Mouse (Mus musculus): ENCODE results near the gene Ccdc125.

Gene Ccdc125

DNA sequence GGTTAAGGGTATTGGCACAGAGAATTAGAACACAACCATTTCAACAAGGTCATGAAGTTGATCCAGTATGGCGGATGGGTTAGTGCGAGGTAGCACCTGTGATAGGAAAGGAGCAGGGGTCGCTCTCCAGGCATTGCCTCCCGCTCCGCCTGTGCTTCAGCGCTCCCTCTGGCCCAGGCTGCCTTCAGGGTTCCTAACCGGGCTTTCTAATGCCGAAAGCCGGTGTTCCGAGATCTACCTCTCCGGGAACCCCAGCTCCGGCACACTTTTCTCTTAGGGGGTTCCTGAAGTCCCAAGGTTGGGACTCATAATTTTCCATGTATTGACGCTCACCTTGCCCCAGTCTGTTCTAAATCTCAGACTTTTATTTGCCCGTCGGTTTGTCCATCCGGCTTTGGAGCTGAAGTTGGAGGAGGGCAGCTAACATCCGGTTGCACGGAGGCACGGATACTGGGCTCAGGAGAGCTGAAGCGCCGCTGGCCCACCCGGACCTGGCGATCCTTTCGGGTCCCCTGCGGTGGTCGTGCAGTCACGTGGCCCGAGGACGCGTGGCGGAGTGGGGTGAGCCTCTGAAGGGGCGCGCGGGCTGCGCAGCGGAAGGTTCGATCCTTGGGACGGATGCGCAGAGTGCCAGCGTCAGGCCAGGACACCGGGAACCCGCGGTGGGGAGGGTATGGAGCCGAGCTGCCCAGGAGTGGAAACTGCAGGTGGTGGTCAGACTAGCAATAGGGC is at the start of gene Ccdc125:
TSS of gene Ccdc125 (plus strand) at position 427 of the 732 bp plus-strand sequence.
- DNase-seq: no peak

DNA sequence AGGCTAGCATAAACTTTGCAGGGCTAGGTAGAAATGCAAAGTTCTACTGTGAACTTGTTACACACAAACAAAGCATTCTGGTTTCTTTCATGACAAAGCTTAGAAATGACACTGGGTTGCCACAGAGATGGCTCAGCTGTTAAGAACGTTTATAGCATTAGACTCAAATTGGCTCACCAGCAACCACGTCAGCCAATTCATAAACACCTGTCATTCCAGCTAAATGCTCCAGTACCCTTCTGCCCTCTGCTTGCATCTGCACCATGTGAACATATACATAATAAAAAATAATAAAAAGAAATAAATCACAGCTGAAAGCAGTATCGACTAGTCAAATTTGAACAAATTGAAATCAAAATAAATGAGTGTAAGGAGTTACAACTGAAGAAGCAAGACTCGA is 47.3 kb upstream of the Ccdc125 start:
- DNase-seq: no peak

DNA sequence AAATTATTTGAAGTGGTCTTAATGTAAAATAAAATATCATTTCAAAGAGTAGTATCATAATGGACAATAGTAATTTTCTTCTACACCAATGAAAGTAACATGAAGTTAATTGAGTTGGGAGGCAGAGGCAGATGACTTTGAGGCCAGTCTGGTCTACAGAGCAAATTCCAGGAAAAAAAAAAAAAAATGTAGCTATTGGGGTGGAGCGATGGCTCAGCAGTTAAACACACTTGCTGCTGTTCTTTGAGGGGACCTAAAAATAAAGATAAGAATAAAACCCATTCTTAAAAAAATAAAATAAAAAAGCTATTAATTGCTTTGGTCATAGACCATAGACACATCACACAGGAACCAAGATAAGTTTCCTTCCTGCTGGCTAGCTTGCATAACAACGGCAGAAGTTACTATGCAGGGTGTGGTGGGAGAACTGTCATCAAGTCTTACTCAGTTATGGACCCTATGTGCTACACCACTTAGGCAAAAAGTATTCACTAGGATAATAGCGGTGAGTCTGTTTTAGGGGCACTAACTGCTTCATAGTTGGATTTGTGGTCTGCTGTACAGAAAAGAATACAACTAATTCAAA is 35.3 kb upstream of the Ccdc125 start:
- no peak for DNase-seq

DNA sequence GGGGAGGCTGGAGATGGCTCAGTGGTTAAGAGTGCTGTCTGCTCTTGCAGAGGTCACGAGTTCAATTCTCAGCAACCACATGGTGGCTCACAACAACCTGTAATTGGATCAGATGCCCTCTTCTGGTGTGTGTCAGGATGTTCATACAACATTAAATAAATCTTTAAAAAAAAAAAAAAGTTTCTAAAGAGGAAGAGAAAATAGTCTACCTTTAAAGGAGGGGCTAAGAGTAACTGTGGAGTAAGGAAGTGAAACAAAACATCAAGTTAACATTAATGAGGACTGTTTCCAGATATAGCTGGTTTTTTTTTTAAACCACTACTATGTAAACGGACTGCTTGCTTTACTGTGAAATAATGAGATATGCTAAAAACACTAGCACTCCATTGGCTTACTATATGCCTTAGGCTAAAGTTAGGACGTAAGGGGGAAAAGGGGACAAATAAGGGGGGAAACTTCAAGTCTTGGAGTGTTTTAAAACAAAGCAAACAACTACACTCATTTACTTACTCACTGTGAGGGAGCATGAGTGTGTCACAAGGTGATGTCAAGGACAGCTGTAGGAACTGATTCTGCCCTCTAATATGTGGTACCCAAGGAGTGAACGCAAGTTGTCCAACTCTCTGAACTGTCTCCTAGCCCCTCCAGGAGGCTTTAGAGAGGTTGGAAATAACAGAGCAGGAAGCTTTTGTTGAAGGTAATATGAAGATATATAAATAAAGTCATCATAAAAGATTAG is 26.9 kb upstream of the Ccdc125 start:
- no peak for DNase-seq

DNA sequence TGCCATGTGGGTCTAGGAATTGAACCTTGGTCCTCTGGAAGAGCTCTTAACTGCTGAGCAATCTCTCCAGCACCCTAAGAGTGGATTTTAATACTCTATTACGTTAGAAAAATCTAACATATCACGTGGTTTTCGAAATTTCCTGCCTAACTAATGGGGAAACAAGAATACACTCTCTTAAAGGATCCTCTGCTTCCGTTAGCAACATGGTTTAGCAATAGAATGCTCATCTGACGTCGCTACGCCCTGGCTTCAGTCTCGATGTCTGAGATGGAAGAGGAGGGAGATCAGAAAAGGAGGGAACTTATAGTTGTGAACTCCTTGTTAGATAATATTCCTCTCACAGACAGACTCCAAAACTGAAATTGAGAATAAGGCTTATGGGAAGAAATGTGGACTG is 21.3 kb upstream of the Ccdc125 start:
- no peak for DNase-seq

DNA sequence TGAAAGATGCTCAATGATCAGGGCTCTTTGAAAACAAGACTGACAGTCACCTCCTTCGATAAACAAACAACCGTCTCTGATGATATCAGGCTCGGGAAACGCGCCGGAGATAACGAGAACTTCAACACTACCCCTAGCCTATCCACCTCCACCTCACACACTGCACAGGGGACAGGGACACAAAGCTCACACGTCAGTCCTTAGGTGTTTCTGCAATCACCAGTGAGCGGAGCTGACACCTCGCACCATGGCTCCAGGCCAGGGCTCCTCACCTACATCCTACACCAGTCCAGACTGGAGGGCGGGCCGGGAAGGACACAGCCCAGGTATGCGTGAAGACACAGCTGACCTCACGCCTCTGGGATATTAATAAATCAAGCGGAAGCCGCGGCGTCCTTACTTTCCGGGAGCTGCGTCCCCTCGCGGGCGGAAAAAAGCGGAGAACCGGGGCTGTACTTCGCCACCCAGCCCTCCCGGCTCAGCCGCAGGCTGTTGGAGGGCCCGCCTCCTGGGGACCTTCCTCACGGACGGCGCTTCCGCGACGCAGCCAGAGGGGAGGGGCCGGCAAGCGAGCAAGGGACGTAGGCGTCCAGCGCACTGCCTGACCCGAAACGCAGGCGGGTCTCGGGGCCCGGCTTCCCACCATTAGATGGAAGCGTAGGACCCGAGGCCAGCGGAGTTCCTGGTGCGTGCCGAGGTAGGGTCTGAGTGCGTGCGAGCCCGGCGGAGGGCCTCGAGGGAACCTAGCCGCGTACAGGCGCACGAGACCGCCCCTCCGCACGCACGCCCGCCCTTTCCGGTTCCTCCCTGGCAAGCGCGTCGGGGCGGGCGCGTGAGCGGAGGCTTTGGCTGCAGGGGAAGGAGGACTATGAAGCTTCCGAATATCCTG is 18.7 kb upstream of the Ccdc125 start, which contains the start of the genes Ak6 and Rad17:
TSS of gene Ak6 (plus strand) at position 430 of the 889 bp plus-strand sequence.
TSS of gene Rad17 (minus strand) at position 502 of the 889 bp plus-strand sequence.
- DNase-seq: peak; percentile 94

DNA sequence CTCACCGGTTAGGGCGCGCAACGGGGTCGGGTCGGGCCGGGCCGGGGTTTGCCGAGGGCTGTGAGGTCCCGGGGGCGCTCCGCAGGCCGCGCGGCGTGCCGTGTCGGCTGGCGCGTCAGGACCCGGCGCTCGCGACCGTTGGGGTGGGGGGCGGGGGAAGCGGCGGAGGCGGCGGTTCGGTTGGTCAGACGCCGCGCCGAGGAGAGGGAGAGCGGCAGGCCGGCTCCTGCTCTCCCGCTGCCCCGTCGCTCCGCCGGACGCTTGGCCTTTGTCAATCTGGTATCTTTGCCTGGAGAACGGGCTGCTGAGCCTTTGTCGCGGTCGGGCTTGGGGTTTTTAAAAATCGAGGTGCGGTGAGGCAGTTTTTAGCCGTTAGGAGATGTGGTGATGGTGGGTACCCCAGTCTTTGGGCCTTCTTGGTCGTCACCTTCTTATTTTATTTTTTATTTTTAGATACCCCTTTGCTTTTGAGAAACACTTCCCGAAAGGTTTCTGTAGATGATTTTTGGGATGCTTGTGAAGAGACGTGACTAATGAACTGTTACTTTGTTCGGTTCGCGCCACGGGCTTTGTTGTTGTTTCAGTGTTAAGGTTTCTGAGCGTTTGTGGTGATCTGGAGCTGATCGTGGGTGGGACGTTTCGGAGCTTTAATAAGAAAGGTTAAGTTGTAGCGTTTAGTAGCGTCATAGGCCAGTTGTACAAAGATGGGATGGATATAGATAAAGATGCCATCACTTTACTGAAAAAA is 17.9 kb upstream of the Ccdc125 start, which contains the start of gene Taf9:
TSS of gene Taf9 (plus strand) at position 141 of the 748 bp plus-strand sequence.
- DNase-seq: no peak

DNA sequence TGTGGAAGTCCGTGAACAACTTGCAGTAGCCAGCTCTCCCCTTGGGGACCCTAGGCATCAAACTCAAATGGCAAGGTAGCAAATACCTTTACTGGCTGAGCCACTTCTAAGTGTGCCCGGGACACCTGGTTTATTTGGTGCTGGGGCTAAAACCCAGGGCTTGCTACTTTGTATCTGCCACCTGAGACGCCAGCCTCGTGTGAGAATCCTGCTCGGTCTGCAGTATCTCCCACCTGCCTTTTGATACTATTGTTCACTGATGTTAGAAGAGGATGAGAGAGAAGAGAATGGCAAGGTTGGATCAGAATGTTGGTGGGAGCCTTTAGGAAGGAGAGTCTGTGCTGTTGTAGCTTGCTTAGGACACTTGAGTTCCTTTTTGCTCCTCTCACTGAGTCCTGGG is 11.4 kb upstream of the Ccdc125 start:
- DNase-seq: no peak

DNA sequence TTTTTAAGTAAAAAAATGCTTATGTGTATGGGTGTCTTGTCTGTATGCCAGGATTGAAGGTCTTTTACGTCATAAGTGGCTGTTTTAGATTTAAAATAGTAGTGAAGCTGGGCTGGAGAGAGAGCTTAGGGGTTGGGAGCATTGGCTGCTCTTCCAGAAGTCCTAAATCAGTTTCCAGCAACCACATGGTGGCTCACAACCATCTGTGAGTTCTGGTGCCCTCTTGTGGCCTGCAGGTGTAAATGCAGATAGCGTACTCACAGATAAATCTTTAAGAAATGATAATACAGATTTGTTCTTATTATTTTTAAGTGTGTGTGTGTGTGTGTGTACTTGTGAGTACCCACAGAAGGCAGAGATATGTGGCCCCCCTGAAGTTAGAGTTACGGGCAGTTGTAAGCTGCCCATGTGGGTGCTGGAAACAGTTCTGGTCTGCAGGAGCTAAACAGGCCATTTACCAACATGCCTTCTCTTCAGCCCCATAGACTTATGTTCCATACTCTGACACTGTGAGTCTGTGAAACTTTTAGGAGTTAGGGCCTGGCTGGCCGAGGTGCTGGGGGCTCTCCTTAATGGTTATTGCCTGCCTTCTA is 9.6 kb upstream of the Ccdc125 start:
- peak; percentile 60 for DNase-seq

DNA sequence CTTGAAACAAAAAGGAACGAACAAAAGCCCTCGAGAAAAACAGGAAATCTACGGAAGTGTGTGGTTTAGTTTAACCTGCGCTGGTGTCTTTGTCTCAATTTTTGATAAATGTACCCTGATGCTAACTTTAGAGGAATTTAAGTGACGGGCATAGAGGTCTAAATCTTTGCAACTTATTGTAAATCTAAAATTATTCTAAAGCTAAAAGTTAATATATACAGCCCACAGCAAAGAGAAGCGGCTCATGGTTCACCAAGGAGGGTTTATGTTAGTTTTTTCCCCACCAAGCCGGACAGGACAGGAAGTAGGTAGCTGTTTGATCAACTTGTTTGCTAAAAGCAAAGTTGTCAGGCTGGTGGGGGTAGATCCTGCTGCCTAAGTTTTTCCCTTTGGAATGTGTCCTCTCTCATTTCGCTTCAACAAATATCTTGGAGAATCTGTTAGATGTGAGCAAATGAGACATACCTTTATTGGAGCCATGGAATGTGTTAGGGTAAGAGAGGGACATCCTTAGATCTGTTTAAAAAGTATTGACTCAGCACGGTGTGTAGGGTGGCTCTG is 744 bp downstream of the Ccdc125 start:
- no peak for DNase-seq

DNA sequence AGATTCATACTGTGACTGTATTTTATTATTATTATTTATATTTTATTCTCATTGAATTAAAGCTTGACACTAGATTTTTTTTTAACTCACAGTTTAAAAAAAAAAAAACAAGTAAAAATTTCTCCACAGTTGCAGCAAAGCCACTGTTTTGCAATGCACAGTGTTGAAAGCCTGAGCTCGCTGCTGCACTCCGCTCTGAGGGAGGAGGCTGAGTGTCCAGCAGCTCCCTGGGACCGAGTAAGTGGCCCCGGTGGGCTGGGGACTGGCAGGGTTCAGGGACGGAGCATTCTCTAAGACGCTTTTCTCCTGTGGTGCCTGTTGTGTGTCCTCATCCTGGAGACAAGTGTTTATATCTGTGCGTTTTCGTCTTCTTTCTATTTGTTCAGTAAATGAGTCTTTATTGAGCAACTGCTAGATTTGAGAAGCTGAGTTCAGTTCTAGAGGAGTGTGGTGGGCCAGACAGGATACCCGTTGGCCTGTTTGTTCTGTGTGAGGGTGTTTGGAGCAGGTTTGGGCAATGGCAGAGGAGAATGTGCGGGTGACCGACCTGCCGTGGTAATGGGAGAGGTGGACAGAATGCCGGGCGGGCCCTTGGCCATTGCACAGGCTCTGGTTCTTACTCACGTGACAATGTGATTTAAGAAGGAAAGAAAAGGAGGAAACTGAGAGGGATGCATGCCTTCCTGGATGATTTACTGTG is 6.6 kb downstream of the Ccdc125 start:
- no peak for DNase-seq

DNA sequence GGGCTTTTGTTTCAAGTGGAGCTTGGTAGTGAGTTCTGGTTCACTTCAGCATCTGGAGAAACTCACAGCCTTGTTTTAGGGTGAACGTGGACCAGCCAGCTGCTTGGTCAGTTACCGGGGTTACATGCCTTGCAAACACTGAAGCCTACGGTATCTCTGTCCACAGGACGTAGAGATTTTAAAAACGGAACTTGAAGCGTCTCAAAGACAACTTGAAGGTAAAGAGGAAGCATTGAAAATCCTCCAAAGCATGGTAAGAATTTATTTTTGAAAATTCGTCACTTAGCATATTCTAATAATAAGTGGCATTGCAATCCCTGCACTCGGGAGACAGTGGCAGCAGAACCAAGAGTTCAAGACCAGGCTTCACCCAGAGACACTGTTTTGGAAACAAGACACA is 12.1 kb downstream of the Ccdc125 start:
- DNase-seq: no peak

DNA sequence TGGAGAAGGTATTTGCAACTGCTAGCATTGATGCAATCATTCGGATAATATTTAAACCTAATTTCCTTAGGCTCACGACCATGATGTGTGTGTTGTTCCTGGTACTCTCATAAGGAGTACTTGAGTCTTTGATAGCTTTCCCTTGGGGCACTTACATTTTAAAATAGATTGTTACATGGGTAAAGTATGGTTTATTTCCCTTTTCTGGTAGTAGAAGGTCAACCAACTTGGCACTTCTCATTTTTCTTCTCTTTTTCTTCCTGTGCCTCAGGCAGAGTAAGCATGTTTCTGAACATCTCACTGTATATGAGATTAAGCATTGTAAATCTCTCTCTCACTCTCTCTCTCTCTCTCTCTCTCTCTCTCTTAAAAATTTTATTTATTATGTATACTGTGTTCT is 13.3 kb downstream of the Ccdc125 start:
- no peak for DNase-seq

DNA sequence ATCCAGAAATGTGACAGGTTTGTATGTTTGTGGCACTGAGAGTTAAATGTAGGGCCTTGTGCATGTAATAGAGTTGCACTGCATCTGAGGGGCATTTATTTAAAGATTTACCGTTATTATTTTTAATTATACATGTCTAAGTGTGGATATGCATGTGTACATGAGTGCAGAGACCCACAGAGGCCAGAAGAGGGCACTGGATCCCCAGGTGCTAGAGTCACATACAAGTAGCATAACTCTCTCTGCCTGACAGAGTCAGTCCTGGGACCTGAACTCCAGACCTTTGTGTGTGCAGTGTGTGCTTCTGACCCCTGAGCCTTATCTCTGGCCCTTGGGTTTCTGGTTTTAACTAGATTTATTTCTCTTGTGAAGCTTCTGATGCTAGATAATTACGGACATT is 14.8 kb downstream of the Ccdc125 start:
- DNase-seq: no peak

DNA sequence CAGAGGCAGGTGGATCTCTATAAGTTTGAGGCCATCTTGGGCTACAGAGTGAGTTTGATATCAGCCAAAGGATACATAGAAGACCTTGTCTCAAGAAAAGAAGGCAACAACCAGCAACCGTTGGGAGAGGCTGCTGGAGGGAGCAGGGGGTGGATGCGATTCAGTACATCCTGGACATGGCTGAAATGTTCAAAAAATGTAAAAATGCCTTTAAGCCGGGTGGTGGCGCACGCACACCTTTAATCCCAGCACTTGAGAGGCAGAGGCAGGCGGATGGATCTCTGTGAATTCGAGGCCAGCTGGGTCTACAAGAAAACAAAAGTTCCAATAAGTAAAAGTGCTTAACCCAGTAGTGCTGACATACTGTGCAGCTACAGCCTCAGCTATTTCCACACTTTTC is 18.0 kb downstream of the Ccdc125 start:
- DNase-seq: no peak

DNA sequence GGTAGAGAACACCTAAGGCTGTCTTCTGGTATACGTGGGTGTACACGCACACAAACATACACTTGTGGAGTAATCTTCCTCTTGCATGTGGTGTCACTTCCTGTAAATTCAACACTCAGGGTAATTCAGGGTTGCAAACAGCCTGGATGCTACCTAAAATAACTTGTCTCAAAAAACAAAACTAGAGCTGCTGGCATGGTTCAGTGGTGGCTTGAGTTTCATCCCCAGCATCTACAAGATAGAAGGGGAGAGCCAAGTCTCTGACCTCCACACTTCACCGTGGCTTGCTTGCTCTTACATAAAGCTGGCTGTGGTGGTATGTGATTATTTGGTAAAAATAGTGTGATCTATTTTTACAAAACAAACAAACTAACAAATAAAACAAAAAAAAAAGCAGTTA is 28.0 kb downstream of the Ccdc125 start:
- no peak for DNase-seq

DNA sequence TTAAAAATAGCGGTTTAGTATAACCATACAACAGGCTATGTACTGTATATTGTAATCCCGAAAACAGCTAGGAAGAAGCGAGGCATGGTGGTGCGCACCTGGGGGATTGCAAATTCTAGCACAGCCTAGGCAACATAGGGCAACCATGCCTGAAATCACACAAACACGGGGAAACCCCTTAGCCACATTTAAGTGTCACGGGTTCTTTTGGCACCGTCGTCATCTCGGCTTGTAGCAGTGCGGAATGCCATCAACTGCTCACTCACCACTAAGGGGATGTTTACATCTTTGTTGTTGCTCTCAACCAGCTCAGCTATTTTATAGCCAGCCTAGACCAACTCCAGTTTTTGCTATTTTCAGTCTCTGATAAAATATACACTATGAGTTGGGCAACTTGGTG is 29.3 kb downstream of the Ccdc125 start:
- DNase-seq: no peak

DNA sequence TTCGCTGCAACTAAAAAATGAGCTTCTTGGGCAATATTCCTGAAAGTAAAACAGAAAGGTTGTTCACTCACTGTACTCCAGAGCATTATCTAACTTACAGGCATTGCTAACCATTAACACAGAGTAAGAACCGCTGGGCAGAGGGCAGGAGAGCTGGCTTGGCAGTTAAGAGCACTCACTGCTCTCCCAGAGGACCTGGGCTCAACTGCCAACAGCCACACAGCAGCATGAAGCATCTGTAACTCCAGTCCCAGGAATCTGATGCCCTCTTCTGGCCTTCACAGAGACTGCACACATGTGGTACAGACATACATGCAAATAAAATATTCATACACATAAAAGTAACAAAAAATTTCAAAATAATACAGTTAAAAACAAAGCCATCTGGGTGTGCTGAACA is 34.0 kb downstream of the Ccdc125 start:
- DNase-seq: no peak

DNA sequence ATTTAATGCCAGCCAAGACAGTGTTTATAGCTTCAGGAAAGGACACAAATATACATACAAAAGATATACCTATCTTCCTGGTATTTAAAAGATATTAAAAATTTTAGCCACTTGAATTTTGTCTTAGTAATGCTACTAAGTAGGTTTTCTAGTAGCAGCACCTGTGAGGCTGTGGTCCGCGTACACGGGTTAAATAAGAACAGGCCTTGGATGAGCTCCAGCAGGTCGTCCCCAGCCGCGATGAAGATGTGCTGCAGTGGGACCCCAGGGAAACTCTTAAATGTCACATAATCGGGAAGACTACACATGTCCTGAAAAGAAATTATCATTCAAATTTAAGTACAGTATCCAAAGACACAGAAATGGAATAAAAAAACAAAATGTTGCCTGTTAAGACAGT is 36.7 kb downstream of the Ccdc125 start:
- no peak for DNase-seq

DNA sequence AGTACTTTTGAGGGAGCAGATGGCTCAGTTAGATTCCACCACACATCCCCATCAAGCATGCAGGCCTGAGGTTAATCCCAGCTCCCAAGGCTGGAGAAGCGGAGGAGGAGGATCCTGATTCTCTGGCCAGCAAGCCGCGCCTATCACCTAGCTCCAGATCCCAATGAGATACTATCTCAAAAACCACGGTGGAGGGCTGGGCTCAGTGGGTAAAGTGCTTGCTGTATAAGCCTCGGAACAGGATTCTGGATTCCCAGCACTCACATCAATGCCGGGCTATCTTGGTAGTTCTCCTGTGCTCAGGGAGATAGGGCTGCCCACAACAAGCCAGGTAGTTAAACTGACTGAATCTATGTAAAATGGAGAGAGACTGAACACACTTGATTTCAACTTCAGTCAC is 46.0 kb downstream of the Ccdc125 start:
- no peak for DNase-seq

DNA sequence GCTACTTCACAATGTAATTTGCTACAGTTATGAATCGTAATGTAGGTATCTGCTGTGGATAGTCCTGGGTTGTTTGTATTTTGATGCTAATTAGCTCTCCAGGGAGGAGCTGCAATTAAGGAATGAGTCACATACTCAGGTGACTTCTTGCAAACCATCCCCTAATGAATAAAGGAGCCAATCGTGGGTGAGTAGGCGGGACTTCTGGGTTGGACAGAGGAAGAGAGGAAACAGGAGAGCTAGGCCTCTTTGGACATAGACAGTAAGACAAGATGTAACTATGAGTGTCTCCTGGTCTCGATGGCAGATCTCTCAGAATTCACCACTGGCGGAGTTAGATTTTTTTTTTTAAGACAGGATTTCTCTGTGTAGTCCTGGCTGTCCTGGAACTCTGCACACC is 52.1 kb downstream of the Ccdc125 start:
- no peak for DNase-seq
